Mouse (Mus musculus) midbrain, embryonic 10.5 days (tissue): ENCODE data around the gene Asnsd1. TPM values are rescaled to one million over a fixed set of nuclear protein-coding genes. Genes with fewer than 3 reads are reported as not detected.
"Not testable (repeated sequence)": the region's sequence is repeated elsewhere in the genome, so short reads cannot be mapped to it uniquely, and the experiment has no call there.

Source experiments
- DNase-seq: peaks from one replicate; pipeline ENCODE4 v3.0.0-alpha.2; 2017; ENCODE audit warnings: low spot score
- H3K27ac ChIP-seq: fragments of 300-500 bp; sonication (generic); replicated peaks from 2 replicates; pipeline ENCODE4 v1.5.1; 2016; ENCODE audit warnings: mild to moderate bottlenecking
- H3K27me3 ChIP-seq: fragments of 300-500 bp; sonication (generic); 2 replicates; pipeline ENCODE4 v1.6.1; 2016; ENCODE audit warnings: low read depth, mild to moderate bottlenecking; ENCODE audit not compliant: poor library complexity, severe bottlenecking
- H3K36me3 ChIP-seq: fragments of 300-500 bp; sonication (generic); 2 replicates; pipeline ENCODE4 v1.6.1; 2016; ENCODE audit warnings: mild to moderate bottlenecking, moderate library complexity
- H3K4me1 ChIP-seq: fragments of 300-500 bp; sonication (generic); 2 replicates; pipeline ENCODE4 v1.6.1; 2016
- H3K4me3 ChIP-seq: fragments of 300-500 bp; sonication (generic); 2 replicates; pipeline ENCODE4 v1.5.1; 2016; ENCODE audit warnings: mild to moderate bottlenecking, moderate library complexity
- H3K9me3 ChIP-seq: fragments of 300-500 bp; sonication (generic); replicated peaks from 2 replicates; pipeline ENCODE4 v1.6.1; 2016; ENCODE audit warnings: mild to moderate bottlenecking
- WGBS: fragments of 180-500 bp; shearing (Covaris S2); methylation state at CpG from one replicate; pipeline ENCODE4 v1.1.7; 2016; 5-methylcytosine and 5-hydroxymethylcytosine counted together
- polyA plus RNA-seq: library from polyadenylated mRNA; unstranded; fragments of >200 nt; fragmentation: Nextera tagmentation; extraction: Ambion mirVana; gene quantifications from 2 replicates; pipeline ENCODE4 v1.2.1, GENCODE M21; 2016

Gene Asnsd1
- polyA plus RNA-seq = 90.8 and 99.6 TPM in 2 replicates

DNA sequence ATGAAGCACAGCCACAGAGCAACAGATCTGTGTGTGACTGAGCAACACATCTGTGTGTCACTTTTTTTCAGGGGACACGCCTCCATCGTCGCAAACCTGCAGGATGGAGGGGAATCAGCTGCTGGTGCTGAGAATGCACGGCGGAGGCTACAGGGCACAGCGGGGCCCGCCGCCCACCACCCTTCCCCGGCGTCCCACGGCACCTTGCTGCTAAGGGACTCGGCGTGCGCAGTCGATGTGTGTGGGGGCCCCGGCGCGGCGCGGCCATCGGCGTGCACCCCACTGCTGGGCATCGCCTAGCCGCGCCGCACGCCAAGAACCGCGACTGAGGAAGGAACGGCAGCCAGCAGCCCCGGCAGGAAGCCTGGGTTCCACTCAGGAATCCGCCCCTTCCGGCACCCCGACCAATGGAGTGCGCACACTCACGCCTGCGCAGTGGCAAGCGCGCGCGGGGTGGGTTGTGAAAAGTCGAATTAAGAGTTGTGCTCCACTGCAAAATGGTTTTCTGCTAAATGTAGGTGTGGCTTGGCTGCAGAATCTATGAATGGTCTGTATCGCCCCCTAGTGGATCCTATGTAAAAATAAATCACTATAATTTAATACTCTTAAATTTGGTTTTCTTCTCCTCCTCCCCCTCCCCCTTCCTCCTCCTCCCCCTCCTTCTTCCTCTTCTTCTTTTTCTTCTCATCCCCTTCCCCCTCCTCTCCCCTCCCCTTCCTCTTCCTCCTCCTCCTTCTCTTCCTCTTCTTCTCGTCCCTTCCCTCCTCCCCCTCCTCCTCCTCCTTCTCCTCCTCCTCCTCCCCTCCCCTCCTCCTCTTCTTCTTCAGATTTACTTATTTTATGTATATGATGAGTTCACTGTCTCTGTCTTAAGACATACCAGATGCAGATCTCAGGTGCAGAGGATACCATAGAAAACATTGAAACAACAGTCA is at the start of gene Asnsd1, which contains the start of the genes Asdurf and Gm28551:
Gene Asnsd1, minus strand, starts transcription at position 426 of the 935 bp plus-strand sequence.
Gene Asdurf, minus strand, starts transcription at position 293 of the 935 bp plus-strand sequence.
Gene Gm28551, minus strand, starts transcription at position 341 of the 935 bp plus-strand sequence.
- H3K4me3 ChIP-seq = peak within 1 kb of the TSS; percentile 94
- peak; percentile 96 for DNase-seq
- peaks cover 10% of the 10 kb centered on the region; the same call in 1 of the 2 replicates for H3K9me3 ChIP-seq
- under 1% methylated on average over 44 of the region's 44 CpGs for WGBS
- H3K36me3 ChIP-seq = peaks cover 26% of the 10 kb centered on the region
- peak within 1 kb of the TSS; percentile 95 for H3K27ac ChIP-seq
- peaks cover 9% of the 10 kb centered on the region for H3K4me1 ChIP-seq
- H3K27me3 ChIP-seq = no peaks in the 10 kb centered on the region

DNA sequence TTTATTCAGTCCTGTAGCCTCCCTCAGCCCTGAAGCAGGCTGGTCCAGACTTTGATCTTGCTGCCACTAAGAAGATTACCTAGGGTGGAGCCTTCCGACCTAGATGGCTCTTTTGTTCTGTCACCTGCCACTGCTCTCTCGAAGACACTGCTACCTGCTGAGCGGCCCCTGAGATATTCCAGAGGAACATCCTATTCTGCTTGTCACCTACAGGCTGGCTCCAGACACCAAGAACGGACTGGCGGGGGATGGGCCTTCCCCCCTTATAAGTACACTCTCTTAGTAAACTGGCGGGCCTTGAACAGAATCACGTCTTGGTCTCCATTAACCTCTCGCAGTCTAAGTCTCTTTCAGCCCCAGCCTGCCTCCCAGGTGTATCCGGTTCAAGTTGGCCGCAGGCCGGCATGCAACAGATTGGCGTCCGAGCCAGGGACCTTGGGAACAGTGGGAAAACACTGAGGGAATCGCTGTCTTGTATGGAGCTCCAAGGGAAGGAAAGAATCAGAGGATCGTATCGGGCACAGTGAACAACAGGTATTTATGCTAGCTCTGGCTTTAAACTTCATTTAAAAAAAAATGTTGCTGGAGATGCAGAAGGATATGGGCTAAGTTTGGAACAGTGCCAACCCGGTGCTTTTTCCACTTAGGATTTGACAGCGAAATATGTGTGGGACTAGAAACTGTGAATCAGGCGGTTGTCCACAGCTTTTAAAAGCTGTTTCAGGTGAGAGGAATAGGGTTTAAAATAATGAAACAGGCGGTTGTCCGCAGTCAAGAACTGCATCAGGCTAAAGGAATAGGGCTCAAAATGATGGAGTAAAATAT is 41.6 kb upstream of the Asnsd1 start:
- not testable (repeated sequence) for H3K36me3 ChIP-seq, DNase-seq, H3K27me3 ChIP-seq, H3K9me3 ChIP-seq, H3K4me3 ChIP-seq, H3K27ac ChIP-seq, H3K4me1 ChIP-seq
- WGBS = 34% methylated on average over 21 of the region's 21 CpGs

DNA sequence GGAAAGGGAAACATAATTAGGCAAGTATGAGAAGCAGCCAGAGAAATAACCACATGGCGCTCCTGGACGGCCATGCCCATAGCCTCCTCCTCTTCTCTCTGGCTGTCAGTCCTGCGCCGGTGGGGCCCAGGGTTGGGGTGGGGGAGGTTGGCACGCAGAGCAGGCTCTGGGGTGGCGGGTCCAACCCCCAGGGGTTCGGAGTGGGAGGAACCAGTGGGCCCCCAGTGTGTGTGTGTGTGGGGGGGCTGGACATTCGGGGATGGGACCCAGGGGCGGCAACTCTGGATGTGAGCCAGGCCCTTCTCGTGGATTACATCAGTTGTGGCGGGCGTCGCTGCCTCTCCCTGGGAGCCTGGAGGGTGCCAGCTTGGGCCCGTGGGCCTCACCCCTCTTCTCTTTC is 36.2 kb upstream of the Asnsd1 start:
- no peaks in the 10 kb centered on the region for H3K36me3 ChIP-seq
- no peak for DNase-seq
- no peak overlapping the region for H3K4me3 ChIP-seq
- 93% methylated on average over 11 of the region's 14 CpGs for WGBS
- H3K27ac ChIP-seq = no peak overlapping the region
- H3K9me3 ChIP-seq = peaks cover 13% of the 10 kb centered on the region
- H3K4me1 ChIP-seq = peaks cover 1% of the 10 kb centered on the region
- no peaks in the 10 kb centered on the region for H3K27me3 ChIP-seq

DNA sequence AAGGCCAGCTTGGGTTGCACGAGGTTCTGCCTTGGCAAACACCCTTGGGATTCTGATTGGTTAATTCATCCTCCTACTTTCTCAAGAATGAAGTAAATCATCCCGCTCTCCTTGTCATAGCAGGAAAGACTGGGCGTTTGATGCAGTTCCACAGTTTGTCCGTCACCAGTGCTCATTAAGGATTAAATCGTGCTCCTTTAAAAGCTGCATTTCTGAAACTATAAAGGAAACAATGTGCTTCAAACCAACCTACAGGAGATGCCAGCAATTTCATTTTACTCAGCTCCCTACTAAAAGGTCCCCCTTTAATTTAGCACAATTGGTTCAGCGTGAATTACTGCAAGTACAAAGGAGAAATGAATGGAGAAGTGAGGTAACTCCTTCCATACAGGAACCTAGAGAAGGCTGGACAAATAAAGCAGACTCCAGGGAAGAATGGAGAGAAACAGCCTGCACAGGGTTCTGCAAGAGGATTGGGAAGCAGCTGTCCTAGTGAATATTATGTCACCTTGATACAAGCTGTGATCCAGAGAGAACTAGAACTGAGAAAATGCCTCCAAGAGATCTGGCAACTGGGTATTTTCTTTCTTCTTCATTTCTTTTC is 31.6 kb upstream of the Asnsd1 start:
- Histone ChIP-seq H3K4me1 (no peaks in the 10 kb centered on the region), H3K4me3 (no peak overlapping the region), H3K36me3 (no peaks in the 10 kb centered on the region), H3K27ac (no peak overlapping the region), H3K27me3 (no peaks in the 10 kb centered on the region), H3K9me3 (peaks cover 4% of the 10 kb centered on the region)
- no peak for DNase-seq
- WGBS = 87% methylated on average over 6 of the region's 6 CpGs

DNA sequence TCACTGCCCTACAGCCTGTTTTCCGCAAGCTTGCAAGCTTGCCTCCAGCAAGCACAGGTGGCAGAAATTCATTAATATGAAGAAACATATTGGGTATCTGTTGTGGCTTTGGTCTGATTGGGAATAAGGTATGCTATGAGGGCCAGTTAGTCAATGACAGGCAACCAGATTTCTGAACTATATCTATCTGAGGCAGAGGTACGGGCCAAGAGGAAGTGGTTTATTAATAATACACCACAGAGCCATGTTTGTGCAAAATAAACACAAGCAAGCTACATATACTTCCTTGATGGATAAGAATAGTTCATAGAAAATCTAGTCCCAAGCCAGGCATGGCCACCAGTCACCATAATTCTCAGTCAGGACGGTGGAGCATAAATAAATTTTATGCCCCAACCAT is 25.2 kb upstream of the Asnsd1 start:
- Histone ChIP-seq H3K36me3 (no peaks in the 10 kb centered on the region), H3K4me1 (peaks cover 6% of the 10 kb centered on the region), H3K9me3 (no peaks in the 10 kb centered on the region), H3K4me3 (no peak overlapping the region), H3K27me3 (no peaks in the 10 kb centered on the region), H3K27ac (no peak overlapping the region)
- DNase-seq = no peak
- WGBS = 67% methylated on average over 3 of the region's 3 CpGs

DNA sequence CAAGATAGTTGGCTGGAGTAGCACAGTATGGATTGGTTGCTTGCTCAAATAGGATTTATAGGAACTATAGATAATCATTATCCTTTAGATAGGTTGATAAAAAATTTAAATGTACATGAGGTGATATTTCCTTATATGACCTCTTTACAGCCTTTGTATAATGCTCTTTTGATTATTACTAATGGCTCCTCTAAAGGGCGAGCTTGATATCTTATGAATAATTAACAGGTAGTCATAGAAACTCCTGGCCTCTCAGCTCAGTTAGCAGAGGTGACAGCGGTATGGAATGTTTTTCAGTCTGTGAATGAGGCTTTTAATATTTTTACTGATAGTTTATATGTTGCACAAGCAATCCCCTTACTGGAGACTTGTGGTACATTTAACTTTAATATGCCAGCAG is 23.4 kb upstream of the Asnsd1 start:
- not testable (repeated sequence) for H3K4me3 ChIP-seq, H3K4me1 ChIP-seq, H3K27ac ChIP-seq, DNase-seq, H3K9me3 ChIP-seq, H3K36me3 ChIP-seq, H3K27me3 ChIP-seq
- WGBS = 94% methylated on average over 2 of the region's 2 CpGs

DNA sequence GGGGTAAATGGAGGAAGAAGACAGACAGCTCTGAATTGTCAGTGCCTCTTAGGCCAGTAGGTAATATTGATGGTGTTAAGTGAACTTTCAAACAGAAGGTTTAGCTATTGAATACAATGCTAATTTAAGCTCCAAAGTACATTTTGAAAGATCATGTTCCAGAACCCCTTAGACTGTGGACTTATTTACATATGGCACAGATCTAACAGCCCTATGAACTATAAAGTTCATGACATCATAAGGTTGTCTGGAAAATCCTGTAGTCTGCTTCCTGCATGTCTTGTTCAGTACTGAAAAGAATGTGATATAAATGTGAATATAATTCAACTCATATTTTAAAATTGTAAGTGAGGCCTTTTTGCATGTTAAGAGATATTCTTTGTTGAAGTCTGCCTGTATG is 6.4 kb upstream of the Asnsd1 start:
- Histone ChIP-seq H3K4me3 (no peak overlapping the region), H3K9me3 (peaks cover 4% of the 10 kb centered on the region; the same call in 1 of the 2 replicates), H3K36me3 (no peaks in the 10 kb centered on the region), H3K27me3 (no peaks in the 10 kb centered on the region), H3K4me1 (no peaks in the 10 kb centered on the region), H3K27ac (no peak overlapping the region)
- no peak for DNase-seq

DNA sequence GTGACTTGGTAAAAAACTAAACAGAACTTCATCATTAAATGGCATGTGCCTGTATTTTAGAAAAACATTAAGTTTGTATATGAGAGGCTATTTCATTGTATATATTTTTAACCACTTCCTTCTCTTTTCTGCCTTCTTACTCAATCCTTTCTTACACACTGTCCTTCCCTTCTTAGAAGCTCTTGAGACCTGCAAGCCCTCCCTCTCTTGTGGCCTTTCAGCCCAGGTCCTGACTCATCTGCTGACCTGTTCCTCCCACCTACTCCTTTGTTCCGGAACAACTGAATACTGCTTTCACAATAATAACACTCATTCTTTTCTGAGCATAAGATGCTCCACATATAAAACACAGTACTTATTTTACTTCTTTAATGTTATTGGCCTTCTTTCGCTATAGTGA is 11.5 kb downstream of the Asnsd1 start:
- no peaks in the 10 kb centered on the region for H3K4me1 ChIP-seq
- peaks cover 23% of the 10 kb centered on the region for H3K9me3 ChIP-seq
- peaks cover 59% of the 10 kb centered on the region for H3K36me3 ChIP-seq
- WGBS = 90% methylated on average over 2 of the region's 2 CpGs
- H3K27ac ChIP-seq = no peak overlapping the region
- DNase-seq = no peak
- H3K4me3 ChIP-seq = no peak overlapping the region
- H3K27me3 ChIP-seq = no peaks in the 10 kb centered on the region

DNA sequence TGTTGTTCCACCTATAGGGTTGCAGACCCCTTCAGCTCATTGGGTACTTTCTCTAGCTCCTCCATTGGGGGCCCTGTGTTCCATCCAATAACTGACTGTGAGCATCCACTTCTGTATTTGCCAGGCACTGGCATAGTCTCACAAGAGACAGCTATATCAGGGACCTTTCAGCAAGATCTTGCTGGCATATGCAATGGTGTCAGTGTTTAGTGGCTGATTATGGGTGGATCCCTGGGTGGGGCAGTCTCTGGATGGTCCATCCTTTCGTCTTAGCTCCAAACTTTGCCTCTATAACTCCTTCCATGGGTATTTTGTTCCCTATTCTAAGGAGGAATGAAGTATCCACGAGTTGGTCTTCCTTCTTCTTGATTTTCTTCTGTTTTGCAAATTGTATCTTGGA is 15.1 kb downstream of the Asnsd1 start:
- not testable (repeated sequence) for H3K4me3 ChIP-seq, H3K4me1 ChIP-seq, H3K27me3 ChIP-seq, H3K27ac ChIP-seq, DNase-seq
- Histone ChIP-seq H3K9me3 (peaks cover 28% of the 10 kb centered on the region), H3K36me3 (peaks cover 23% of the 10 kb centered on the region)
- 63% methylated on average over 2 of the region's 2 CpGs for WGBS

DNA sequence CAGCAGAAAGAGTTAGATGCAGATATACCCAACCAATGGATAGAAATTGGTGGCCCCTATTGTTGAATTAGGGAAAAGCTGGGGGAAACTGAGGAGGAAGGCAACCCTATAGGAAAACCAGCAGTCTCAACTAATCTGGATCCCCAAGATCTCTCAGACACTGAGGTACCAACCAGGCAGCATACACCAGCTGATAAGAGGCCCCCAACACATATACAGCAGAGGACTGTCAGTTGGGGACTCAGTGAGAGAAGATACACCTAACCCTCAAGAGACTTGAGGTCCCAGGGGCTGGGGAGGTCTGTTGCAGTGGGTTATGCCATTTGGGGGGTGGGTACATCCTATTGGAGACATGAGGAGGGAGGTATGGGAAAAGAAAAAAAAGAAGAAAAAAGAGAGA is 17.1 kb downstream of the Asnsd1 start:
- H3K27ac ChIP-seq = no peak overlapping the region
- H3K36me3 ChIP-seq = peaks cover 4% of the 10 kb centered on the region
- no peak for DNase-seq
- H3K4me1 ChIP-seq = no peaks in the 10 kb centered on the region
- no peak overlapping the region for H3K4me3 ChIP-seq
- H3K27me3 ChIP-seq = no peaks in the 10 kb centered on the region
- peaks cover 9% of the 10 kb centered on the region for H3K9me3 ChIP-seq

DNA sequence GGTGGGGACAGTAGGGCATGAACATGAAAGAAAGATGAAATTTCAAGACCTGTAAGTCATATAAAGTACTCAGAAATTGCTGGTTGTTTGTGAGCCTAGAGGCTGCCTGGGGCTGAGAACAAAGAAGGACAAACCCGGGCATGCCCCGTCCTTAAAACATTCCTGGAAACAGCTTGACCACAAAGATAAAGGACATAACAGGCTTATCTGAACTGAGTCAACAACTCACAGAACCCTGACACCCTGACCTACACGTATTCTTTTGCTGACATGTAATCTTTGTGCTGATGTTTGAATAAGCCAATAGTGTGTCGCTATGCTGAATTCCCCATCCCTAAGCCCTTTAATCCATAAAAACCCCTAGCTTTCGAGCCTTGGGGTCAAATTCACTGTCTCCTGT is 19.0 kb downstream of the Asnsd1 start:
- not testable (repeated sequence) for H3K4me3 ChIP-seq, H3K27ac ChIP-seq, DNase-seq, H3K27me3 ChIP-seq, H3K4me1 ChIP-seq, H3K36me3 ChIP-seq, H3K9me3 ChIP-seq
- 75% methylated on average over 5 of the region's 5 CpGs for WGBS

DNA sequence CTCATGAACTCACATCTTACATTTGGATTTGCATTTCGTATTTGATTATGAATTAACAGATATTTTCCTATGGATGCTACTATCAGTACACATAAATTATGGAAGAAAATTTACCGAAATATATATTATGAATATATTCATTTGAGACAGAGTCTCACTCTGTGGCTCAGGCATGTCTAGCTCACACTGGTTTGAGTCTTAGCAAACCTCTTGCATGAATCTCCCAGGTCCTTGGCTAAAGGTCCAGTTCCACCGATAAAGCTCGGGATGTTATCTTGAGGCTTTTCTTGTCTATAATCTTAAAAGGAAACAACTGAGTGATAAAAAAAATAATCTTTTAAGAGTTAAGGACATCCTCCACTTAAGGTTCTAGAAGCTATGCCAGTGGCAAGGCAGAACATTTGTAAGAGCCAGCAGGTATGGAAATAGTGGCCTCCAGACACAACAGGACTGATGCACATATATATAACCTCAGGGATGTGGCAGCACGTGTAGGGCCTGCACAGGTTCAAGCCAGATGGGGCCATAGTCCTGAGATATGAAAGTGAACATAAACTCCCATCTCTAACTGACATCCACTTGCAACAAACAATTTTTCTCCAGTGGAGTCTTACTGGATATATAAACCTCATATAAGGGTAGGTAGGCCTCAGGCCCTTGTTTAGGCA is 27.6 kb downstream of the Asnsd1 start:
- no peak for DNase-seq
- Histone ChIP-seq H3K4me3 (no peak overlapping the region), H3K27me3 (no peaks in the 10 kb centered on the region), H3K9me3 (no peaks in the 10 kb centered on the region), H3K27ac (no peak overlapping the region), H3K36me3 (peaks cover 46% of the 10 kb centered on the region), H3K4me1 (no peaks in the 10 kb centered on the region)
- WGBS = 96% methylated on average over 5 of the region's 5 CpGs
